Mouse (Mus musculus) brown adipose tissue, adult 24 weeks (tissue): ENCODE data around the gene Gm15127. TPM values are rescaled to one million over a fixed set of nuclear protein-coding genes. Genes with fewer than 3 reads are reported as not detected.
"Not testable (repeated sequence)": the region's sequence is repeated elsewhere in the genome, so short reads cannot be mapped to it uniquely, and the experiment has no call there.

Experiments
- H3K27ac ChIP-seq: fragments of 200-500 bp; replicated peaks from 2 replicates; pipeline ENCODE4 v1.5.1; 2012; ENCODE audit warnings: low read depth, mild to moderate bottlenecking, low read length
- H3K4me1 ChIP-seq: fragments of 200-500 bp; 2 replicates; pipeline ENCODE4 v1.6.1; 2012; ENCODE audit warnings: low read length, mixed read lengths; ENCODE audit not compliant: control insufficient read depth, insufficient read depth, insufficient read length
- H3K4me3 ChIP-seq: fragments of 200-500 bp; 2 replicates; pipeline ENCODE4 v1.5.1; 2012; ENCODE audit warnings: low read depth, mild to moderate bottlenecking, low read length, moderate library complexity; ENCODE audit not compliant: insufficient read depth
- polyA plus RNA-seq: library from polyadenylated mRNA; stranded (reverse); fragments of >200 nt; gene quantifications from 2 replicates; pipeline ENCODE4 v1.2.4, GENCODE M21; 2012; ENCODE audit not compliant: missing spikeins, insufficient read depth, insufficient read length

Gm15127 gene
- not detected in 2 replicates for polyA plus RNA-seq

GRCm38 (mm10) chrX:148663298-148663697 is at the start of gene Gm15127:
Gm15127 (plus strand) TSS chrX:148663598.
- H3K4me1 ChIP-seq, H3K27ac ChIP-seq, H3K4me3 ChIP-seq: not testable (repeated sequence)

- H3K27ac ChIP-seq, H3K4me1 ChIP-seq, H3K4me3 ChIP-seq: not testable (repeated sequence)
Measured at GRCm38 (mm10) chrX:148615053-148615452, 48.3 kb upstream of the Gm15127 start, which contains the start of gene Gm8334. Gm8334 (minus strand) TSS chrX:148615153.

DNA sequence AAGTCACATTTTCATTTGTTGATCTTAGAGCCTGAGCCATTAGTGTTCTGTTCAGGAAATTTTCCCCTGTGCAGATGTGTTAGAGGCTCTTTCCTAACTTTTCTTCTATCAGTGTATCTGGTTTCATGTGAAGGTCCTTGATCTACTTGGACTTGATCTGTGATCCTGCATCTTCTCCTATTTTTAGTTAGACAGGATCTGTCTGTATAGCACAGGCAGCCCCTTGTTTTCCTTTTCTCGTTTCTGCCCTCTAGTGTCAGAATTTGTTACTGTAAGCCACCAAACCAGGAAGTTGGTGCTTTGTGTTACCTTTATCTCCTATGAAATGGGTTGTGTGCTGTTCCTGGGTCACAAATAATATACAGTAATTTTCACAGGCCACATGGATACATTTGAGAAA is 12.9 kb downstream of the Gm15127 start:
- H3K4me3 ChIP-seq, H3K4me1 ChIP-seq, H3K27ac ChIP-seq: not testable (repeated sequence)

Other genes starting within 250 kb of the Gm15127 start
- gene Gm15114, start 174.6 kb upstream of the Gm15127 start, polyA plus RNA-seq, result not detected in 2 replicates
- not detected in 2 replicates for gene Gm8334, start 48.4 kb upstream of the Gm15127 start, polyA plus RNA-seq
- not detected in 2 replicates for gene Luzp4, start 194.0 kb downstream of the Gm15127 start, polyA plus RNA-seq